Mouse (Mus musculus) induced T-regulatory cell, adult 2 months (primary cell): ENCODE measurements around the gene Ptges3l.
A peak's percentile ranks its signal among the peaks of the same experiment; 100 is the strongest.
"Not testable (repeated sequence)": the region's sequence is repeated elsewhere in the genome, so short reads cannot be mapped to it uniquely, and the experiment has no call there.

Source experiments
- DNase-seq: peaks from one replicate; pipeline ENCODE4 v3.0.0-alpha.2; 2012; ENCODE audit warnings: low read depth

The Ptges3l gene

DNA sequence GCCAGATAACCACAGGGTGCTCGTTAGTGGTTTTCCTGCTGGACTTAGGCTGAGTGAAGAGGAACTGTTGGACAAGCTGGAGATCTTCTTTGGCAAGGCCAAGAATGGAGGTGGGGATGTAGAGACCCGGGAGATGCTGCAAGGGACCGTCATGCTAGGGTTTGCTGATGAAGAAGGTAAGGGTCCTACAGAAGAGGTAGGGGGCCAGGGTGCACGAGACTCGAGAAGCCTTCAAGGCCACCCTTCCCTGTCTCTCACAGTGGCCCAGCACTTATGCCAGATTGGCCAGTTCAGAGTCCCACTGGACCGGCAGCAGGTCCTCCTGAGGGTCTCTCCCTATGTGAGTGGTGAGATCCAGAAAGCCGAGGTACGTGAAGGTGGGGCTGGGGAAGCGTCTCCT, 32.5 kb upstream of the Ptges3l start:
- no peak for DNase-seq

GRCm38 (mm10) chr11:101455627-101456026, 30.5 kb upstream of the Ptges3l start:
- no peak for DNase-seq

DNA sequence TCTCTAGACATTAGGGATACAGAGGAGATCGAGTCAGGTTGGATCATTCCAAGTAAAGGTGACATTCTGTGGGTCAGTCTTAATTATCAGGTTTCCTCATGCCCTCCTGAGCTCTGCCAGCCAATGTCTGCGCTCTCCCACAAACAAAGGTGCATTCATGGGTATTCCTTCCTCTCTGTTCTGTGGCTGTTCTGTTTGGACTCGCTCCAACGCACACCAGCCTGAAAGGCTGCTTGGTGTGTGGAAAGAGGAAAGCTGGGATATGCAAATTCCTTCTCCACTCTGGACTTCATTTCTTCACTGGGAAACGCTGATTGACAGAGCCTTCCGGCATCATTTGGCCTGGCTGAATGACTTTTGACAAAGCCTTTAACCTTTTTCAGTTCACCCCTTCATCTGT, 29.6 kb upstream of the Ptges3l start:
- no peak for DNase-seq

DNA sequence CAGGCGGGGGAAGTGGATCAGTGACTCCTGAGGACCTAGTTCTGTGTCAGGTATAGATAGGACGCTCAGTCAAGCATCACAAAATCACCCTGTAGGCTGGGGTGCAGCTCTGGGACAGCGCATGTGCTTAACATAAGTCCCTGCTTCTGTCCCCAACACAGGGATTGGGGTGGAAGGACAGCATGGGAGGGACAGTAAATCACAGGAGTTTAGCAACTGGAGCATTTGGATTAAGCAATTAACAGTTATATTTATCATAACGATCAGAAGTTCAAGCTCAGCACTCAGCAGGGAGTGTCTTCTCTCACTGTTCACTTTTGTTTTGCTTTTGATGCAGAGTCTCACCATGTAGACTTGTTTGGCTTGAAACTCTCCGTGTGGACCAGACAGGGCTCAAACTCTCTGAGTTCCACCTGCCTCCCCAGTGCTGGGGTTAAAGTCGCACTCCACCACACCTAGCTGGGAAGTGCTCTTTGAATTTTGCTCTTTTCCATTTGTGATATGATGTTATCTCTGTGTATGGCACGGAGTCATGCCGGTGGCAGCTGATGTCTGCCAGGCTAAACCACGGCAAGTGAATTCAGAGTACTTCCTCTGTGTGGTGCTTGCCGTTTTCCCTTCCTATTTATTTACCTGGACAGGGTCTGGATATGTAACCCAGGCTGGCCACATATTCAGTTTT, 27.1 kb upstream of the Ptges3l start:
- DNase-seq, result no peak

DNA sequence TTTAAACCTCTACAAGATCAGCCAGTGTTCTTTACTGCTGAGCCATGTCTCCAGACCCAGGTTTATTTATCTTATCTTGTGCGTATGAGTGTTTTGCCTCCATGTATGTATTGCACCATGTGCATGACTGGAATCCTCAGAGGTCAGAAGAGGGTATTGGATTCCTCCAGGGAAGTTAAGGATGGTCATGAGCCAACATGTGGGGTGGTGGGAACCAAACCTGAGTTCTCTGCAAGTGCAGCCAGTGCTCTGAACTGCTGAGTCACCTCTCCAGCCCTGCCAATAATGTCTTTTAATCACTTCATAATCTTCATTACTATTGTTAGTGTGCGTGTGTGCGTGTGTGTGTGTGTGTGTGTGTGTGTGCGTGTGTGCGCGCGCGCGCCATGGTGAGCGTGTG, 26.4 kb upstream of the Ptges3l start:
- no peak for DNase-seq

DNA sequence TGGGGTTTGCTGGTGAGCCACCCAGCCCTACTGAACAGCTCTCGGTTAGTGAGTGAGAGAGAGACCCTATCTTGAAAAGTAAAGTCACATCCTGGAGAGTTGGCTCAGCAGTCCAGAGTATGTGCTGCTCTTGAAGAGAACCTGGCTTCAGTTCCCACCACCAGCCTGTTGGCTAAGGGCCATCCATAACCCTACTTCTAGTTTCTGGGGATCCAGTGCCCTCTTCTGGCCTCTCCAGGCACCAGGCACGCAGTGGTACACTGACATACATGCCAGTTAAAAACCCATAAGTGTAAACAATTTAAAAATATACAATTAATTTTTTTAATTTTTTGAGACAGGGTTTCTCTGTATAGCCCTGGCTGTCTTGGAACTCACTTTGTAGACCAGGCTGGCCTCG, 25.3 kb upstream of the Ptges3l start:
- peak; percentile 65 for DNase-seq

- not testable (repeated sequence) for DNase-seq
Measured at GRCm38 (mm10) chr11:101449596-101449995, 24.5 kb upstream of the Ptges3l start.

- DNase-seq, result peak; percentile 50
Measured at GRCm38 (mm10) chr11:101448899-101449298, 23.8 kb upstream of the Ptges3l start.

DNA sequence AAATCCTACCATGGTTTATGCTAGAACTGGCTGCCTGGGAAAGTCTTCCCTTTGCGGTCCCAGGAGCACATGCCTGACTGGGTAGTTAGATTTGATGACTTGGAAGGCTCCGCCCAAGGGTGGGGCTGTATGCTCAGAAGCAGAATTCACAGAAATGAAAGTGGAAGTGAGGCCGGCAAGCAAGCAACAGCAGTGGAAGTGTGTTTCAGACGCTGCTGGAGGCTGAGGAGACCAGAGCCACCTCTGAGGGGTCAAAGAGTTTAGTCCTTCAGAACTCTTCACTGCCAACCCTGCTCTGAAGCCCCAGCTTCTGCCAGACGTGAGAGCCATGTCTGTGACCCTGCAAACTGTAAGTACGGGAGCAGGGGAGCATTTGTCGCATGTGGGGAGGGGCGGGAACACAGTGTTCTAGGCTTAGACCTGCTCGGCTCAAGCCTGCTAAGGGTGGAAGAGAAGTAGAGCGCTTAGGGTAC, 23.2 kb upstream of the Ptges3l start, which contains the start of gene Ifi35:
Gene Ifi35 (plus strand): TSS at position 134 of the 473 bp plus-strand sequence.
- peak; percentile 95 for DNase-seq

- no peak for DNase-seq
Measured at GRCm38 (mm10) chr11:101447786-101448185, 22.7 kb upstream of the Ptges3l start.

GRCm38 (mm10) chr11:101446860-101447259, 21.7 kb upstream of the Ptges3l start:
- not testable (repeated sequence) for DNase-seq

DNA sequence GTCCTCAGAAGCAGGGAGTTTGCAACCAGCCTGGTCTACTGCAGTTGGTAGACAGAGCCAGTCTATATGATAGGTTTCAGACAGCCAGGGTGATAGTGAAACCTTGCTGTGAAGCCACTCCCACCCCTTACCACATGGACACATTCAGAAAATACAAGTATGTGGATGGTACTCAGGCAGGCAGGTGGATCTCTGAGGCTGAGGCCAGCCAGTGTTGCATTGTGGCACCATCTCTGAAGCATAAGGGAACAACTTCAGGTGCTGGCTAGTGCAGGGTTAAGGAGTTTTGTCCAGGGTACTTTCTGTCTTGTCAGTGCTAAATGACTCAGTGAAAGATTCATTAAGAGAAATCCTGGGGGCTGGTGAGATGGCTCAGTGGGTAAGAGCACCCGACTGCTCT, 21.2 kb upstream of the Ptges3l start:
- peak; percentile 58 for DNase-seq

- peak; percentile 72 for DNase-seq
Measured at GRCm38 (mm10) chr11:101442760-101443159, 17.6 kb upstream of the Ptges3l start.

GRCm38 (mm10) chr11:101442127-101442693, 17.1 kb upstream of the Ptges3l start, which contains the start of gene Rpl27:
Gene Rpl27, plus strand, starts transcription at chr11:101442298.
- DNase-seq, result peak; percentile 100

DNA sequence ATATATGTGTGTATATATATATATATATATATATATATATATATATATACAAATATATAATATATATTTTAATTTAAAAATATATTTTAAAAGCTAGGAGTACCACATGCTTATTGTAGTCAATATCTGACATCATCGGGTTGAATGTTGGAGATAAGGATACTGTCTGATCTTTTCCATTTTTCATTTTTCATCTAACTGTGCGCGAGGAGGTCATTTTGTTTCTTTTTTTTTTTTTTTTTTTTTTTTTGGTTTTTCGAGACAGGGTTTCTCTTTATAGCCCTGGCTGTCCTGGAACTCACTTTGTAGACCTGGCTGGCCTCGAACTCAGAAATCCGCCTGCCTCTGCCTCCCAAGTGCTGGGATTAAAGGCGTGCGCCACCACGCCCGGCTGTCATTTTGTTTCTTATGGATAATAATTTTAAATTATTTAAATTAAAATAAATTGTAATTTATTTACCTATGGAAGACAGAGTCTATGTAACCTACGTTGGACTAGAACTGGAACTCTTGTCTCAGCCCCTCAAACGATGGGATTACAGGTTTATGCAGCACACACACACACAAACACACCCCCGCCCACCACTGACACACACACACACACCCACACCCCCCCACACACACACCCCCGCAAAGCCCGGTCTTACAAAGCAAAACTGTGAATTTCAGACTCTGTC, 16.5 kb upstream of the Ptges3l start:
- not testable (repeated sequence) for DNase-seq

DNA sequence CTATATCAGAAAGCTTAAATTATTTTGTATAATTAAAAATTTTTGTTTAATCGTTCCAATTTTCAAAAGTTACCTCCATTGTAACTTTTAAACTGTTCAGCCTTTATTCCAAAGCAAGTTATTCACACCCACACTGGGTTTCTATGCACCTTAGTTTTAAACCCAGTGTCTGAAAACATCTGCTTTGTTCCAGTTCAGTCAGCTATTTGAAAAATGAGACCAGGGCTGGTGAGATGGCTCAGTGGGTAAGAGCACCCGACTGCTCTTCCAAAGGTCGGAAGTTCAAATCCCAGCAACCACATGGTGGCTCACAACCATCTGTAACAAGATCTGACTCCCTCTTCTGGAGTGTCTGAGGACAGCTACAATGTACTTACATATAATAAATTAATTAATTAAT, 12.9 kb upstream of the Ptges3l start:
- DNase-seq, result not testable (repeated sequence)

GRCm38 (mm10) chr11:101436916-101437315, 11.8 kb upstream of the Ptges3l start:
- DNase-seq, result no peak

GRCm38 (mm10) chr11:101435831-101436230, 10.7 kb upstream of the Ptges3l start:
- DNase-seq, result no peak

- no peak for DNase-seq
Measured at GRCm38 (mm10) chr11:101433396-101433795, 8.3 kb upstream of the Ptges3l start.

DNA sequence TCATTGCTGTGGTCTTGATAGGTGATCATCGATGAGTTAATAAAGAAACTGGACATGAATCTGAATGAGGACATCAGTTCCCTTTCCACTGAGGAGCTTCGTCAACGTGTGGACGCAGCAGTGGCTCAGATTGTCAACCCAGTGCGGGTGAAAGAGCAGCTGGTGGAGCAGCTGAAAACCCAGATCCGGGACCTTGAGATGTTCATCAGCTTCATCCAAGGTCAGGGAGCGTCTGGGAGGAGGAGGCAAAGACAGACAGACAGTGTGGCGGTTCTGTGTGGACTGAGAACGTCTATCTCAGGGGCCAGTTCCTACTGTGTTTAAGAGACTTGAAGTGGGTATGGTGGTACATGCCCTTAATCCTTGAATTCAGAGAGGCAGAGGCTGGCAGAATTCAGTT, 6.2 kb upstream of the Ptges3l start:
- no peak for DNase-seq

DNA sequence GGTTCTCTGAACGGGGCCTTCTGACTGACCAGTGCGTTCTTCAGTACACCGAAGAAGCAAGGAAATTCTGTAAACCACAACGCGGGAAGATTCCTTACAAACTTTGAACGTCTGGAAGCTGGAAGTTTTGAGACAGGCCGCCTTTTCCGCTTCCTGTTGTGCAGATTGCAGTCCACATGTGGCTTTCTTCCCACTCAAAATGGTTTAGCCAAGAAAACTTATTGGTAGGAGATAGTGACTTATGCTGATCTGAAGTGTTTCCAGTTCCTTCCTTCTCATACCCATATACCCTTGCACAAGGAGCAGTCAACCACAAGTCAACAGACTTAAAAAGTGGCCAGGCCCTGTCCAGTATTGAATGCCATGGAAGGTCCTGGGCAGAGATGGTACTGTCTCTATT, 1.0 kb upstream of the Ptges3l start:
- DNase-seq, result no peak

- DNase-seq, result no peak
Measured at GRCm38 (mm10) chr11:101424105-101424851, 855 bp downstream of the Ptges3l start, which contains the start of gene Gm27029. Gene Gm27029, minus strand, starts transcription at chr11:101424796.
